Mouse (Mus musculus) spleen, adult 2 months (tissue): ENCODE results near the gene Dock9. TPM values are rescaled to one million over a fixed set of nuclear protein-coding genes. Genes with fewer than 3 reads are reported as not detected.
A peak's percentile ranks its signal among the peaks of the same experiment; 100 is the strongest.

Experiments used
- DNase-seq, 2 experiments: peaks; one replicate each; pipeline versions ENCODE4 v3.0.0 to v3.0.0-alpha.2; 2012 to 2021; ENCODE audit warnings: low spot score in 2 of 2, low read depth in 1 of 2
- H3K27ac ChIP-seq: fragments of 200-500 bp; 2 replicates; pipeline ENCODE4 v1.5.1; 2012; ENCODE audit warnings: low read length, inconsistent platforms; ENCODE audit not compliant: insufficient read depth
- H3K27me3 ChIP-seq: fragments of 200-500 bp; 2 replicates; pipeline ENCODE4 v1.6.1; 2012; ENCODE audit warnings: mild to moderate bottlenecking, moderate library complexity, low read length, inconsistent platforms; ENCODE audit not compliant: control insufficient read depth, insufficient read depth
- H3K36me3 ChIP-seq: fragments of 200-500 bp; 2 replicates; pipeline ENCODE4 v1.6.1; 2012; ENCODE audit warnings: mild to moderate bottlenecking, low read length, inconsistent platforms; ENCODE audit not compliant: control insufficient read depth, insufficient read depth
- H3K4me1 ChIP-seq: fragments of 200-500 bp; 2 replicates; pipeline ENCODE4 v1.6.1; 2011; ENCODE audit warnings: inconsistent platforms; ENCODE audit not compliant: control insufficient read depth, insufficient read depth, insufficient read length
- H3K4me3 ChIP-seq: fragments of 200-500 bp; 2 replicates; pipeline ENCODE4 v1.5.1; 2011; ENCODE audit warnings: mild to moderate bottlenecking, inconsistent platforms; ENCODE audit not compliant: insufficient read depth, insufficient read length; ENCODE audit errors: extremely low read depth
- CTCF ChIP-seq: fragments of 200-500 bp; IDR thresholded peaks from 2 replicates; pipeline ENCODE4 v1.5.1; 2011; ENCODE audit warnings: mild to moderate bottlenecking, inconsistent platforms; ENCODE audit not compliant: insufficient read depth, insufficient read length, insufficient replicate concordance; ENCODE audit errors: extremely low read depth
- POLR2A ChIP-seq: fragments of 200-500 bp; IDR thresholded peaks from 2 replicates; pipeline ENCODE4 v1.6.1; 2011; ENCODE audit warnings: low read depth, low read length, inconsistent platforms
- WGBS: fragments of 180-500 bp; shearing (Covaris S2); methylation state at CpG from one replicate; pipeline ENCODE4 v1.1.7; 2018; 5-methylcytosine and 5-hydroxymethylcytosine counted together
- polyA plus RNA-seq: library from polyadenylated mRNA; depleted of rRNA; stranded (reverse); fragments of >200 nt; gene quantifications from 2 replicates; pipeline ENCODE4 v1.2.3, GENCODE M21; 2012

The Dock9 gene
- polyA plus RNA-seq, 1 experiment, result 7.8 TPM

DNA sequence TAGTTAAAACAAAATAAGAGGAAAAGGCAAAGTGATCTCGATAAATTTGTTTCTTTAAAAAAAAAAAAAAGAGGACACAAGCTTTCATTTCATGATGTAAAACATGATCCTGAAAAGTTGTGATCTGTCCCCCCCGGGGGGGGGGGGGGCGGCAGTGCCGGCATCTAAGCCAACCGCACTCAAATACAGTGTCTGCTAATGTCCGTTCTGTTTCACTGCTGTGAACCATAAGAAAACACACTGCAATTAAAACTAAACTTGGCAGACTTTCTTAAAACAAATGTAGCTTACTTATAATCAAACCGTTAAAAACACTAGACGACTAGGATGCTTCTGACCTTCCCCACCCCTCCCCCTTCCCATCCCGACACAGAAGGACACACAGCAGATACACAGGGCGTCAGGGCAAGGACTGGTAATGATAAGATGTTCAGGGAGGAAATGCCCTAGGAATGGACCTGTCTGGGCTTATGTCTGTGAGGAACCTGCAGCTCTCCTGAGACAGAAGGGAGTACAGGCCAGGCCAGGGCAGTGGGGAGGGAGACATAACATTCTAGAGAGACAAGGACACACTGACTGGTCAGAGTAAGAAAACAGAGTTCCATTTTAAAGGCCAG lies 204.2 kb downstream of the Dock9 start:
- no peak for DNase-seq
- Histone ChIP-seq H3K36me3 (peaks cover 1% of the 10 kb centered on the region; the same call in 1 of the 2 replicates), H3K27ac (no peak overlapping the region), H3K4me1 (no peaks in the 10 kb centered on the region), H3K27me3 (no peaks in the 10 kb centered on the region), H3K4me3 (no peak overlapping the region)
- no peak for TF ChIP-seq CTCF
- no peak for TF ChIP-seq POLR2A
- WGBS, result 85% methylated on average over 10 of the region's 10 CpGs

DNA sequence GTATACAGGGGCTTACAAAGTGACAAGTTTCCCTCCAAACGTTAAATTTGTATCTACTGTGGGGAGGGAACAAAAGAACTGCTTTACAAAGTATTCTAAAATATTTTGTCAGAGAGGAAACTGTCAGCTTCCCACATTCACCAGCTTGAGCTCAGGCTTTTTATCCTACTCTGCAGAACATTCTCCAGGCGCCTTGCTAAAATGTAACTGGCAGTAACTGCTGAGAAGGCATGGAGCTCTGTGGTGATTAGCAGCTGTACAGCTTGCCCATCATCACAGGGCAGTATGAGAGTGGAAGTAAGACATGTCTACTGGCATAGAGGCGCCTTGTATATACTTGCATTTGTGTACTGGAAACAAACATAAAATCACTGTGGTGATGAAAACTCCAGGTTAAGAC lies 204.7 kb downstream of the Dock9 start:
- no peak for DNase-seq
- WGBS, result 62% methylated on average over 3 of the region's 3 CpGs
- Histone ChIP-seq H3K27me3 (no peaks in the 10 kb centered on the region), H3K4me3 (no peak overlapping the region), H3K27ac (no peak overlapping the region), H3K4me1 (no peaks in the 10 kb centered on the region), H3K36me3 (peaks cover 1% of the 10 kb centered on the region; the same call in 1 of the 2 replicates)
- no peak for TF ChIP-seq POLR2A
- no peak for TF ChIP-seq CTCF

DNA sequence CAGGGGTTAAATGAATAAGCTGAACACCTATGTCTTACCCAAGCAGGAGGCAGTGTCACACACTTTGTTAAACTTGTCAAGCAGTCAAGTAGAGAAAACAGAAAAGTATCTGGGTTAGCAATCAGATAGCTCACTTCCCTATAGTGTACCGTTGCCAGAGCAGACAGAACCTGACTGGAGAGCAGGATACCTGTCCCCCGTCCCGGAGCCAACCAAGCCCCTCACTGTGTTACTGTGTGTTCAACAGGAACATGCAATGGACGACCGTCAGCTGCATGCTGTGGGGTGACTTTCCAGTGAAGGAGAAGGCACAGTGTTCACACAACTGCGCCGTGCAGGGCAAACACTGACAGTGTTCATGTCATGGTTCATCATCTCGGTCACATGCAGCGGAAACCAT lies 205.3 kb downstream of the Dock9 start:
- Histone ChIP-seq H3K4me1 (no peaks in the 10 kb centered on the region), H3K27me3 (no peaks in the 10 kb centered on the region), H3K36me3 (no peaks in the 10 kb centered on the region; the same call in 1 of the 2 replicates), H3K27ac (no peak overlapping the region), H3K4me3 (no peak overlapping the region)
- no peak for DNase-seq
- 81% methylated on average over 9 of the region's 9 CpGs for WGBS
- TF ChIP-seq POLR2A (no peak), CTCF (no peak)

DNA sequence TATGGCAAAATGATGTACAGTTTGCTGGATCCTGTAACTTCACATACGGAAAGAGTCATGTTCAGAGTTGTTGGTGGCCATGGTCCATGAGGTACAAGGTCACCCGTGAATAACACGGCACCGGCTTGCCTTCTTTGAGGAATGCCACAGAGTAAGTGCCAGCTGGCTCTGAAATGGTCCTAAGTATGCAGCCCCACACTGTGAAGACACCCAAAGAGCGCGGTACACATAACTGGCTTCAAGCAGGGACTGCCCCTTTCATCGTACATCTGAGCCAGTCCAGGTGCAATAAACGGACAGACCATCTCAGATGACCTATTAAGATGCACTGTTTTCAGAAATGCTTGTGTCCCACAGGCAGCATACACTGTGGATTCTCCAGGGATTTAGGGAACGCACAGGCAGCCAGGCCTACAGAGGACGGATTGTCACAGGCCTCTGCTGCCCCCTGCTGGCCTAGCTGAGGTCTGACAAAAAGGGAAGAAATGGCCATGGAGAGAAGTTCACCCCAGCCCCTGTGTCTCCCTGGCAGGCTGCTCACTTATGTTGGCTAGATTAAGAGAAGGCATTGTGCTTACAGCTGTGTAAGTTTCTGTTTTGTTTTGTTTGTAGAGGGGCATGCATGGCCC lies 208.4 kb downstream of the Dock9 start:
- no peaks in the 10 kb centered on the region; the same call in 1 of the 2 replicates for H3K36me3 ChIP-seq
- H3K27me3 ChIP-seq, result no peaks in the 10 kb centered on the region
- WGBS, result 69% methylated on average over 10 of the region's 10 CpGs
- peak; percentile 17 to 48 for DNase-seq
- no peak overlapping the region for H3K27ac ChIP-seq
- peaks cover 2% of the 10 kb centered on the region; the same call in 1 of the 2 replicates for H3K4me1 ChIP-seq
- H3K4me3 ChIP-seq, result no peak overlapping the region
- TF ChIP-seq CTCF (peak; percentile 80), POLR2A (no peak)

DNA sequence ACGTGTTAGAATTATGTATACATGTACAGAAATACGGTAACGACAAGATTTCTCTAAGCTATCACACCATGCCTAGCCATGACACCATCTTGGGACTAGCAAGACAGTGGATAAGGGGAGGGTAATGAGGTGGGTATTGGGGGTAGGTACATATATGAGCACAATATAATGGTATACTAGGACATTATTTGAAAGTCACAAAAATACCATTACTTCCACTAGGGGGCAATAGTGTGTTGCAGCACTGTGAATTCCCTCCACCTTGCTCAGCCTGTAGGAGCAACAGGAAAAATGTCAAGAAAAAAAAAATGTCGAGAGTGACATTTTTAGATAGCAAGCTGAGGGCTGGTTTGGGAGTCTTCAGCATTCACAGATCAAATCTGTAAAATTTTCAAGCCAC lies 209.2 kb downstream of the Dock9 start:
- TF ChIP-seq CTCF (peak; percentile 15; the same call in 1 of the 2 replicates), POLR2A (no peak)
- WGBS, result 71% methylated on average over 4 of the region's 4 CpGs

DNA sequence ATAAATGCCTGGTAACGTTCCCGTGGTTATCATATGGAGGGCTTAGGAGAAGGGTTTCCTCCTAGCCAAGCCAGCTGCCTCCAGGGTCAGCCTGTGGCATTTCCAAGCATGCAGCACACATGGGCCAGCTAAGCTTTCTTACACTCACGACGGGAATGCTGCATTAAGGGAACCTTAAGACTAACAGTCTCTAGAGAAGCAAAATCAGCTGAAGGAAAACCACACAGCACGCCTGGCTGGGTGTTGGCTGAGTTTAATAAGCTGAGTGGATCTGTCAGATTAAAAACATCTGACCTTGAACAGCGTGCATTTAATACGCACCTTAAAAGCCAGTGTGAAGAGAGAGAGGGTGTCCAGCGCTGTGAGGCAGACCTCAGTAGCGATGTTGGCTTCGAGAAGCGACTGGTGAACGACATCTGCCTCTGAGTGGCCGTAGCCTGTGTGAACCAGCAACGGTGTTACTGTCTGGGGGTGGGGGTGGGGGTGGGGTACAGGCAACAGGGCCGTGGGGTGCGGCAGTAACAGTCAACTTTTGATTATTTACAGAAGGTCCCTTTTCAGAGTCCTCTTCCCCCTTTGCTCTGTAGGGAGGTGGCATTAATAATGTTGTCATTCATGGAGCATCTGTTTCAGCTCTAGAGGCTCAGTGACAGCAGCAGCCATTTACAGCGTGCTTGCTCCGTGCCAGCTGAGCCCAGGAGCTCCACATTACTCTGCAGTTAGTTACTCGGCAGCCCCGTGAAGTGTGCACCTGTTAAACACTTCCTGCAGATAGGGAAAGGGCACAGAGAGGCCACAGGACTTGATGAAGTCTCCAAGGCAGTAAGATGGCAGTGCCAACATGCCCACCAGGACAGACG lies 211.5 kb downstream of the Dock9 start:
- DNase-seq, result no peak
- H3K4me1 ChIP-seq, result peaks cover 2% of the 10 kb centered on the region; the same call in 1 of the 2 replicates
- H3K36me3 ChIP-seq, result no peaks in the 10 kb centered on the region
- H3K27me3 ChIP-seq, result no peaks in the 10 kb centered on the region
- TF ChIP-seq POLR2A, result no peak
- no peak for TF ChIP-seq CTCF
- 50% methylated on average over 21 of the region's 21 CpGs for WGBS
- no peak overlapping the region for H3K4me3 ChIP-seq
- H3K27ac ChIP-seq, result no peak overlapping the region

More for the DNA sequence above, 209.2 kb downstream of the Dock9 start:
- DNase-seq, result no peak
- Histone ChIP-seq H3K27me3 (no peaks in the 10 kb centered on the region), H3K4me1 (peaks cover 2% of the 10 kb centered on the region; the same call in 1 of the 2 replicates), H3K27ac (no peak overlapping the region), H3K4me3 (no peak overlapping the region), H3K36me3 (no peaks in the 10 kb centered on the region)
